Mouse (Mus musculus): ENCODE data around the gene Lep. TPM values are rescaled to one million over a fixed set of nuclear protein-coding genes. Genes with fewer than 3 reads are reported as not detected.
A peak's percentile ranks its signal among the peaks of the same experiment; 100 is the strongest.

Gene Lep
- polyA plus RNA-seq, 1 experiment: not detected

- no peak for TF ChIP-seq POLR2A (IDR thresholded peaks at IDR 0.05; ENCODE audit: borderline replicate concordance, control insufficient read depth, low read depth, low read length)
- peak; percentile 25; the same call in 1 of the 2 replicates for TF ChIP-seq CTCF (IDR thresholded peaks at IDR 0.05; ENCODE audit: control insufficient read depth, insufficient read depth, low read length)
- WGBS: 28% methylated on average over 18 of the region's 18 CpGs
Measured at GRCm38 (mm10) chr6:29023206-29023967, 36.6 kb upstream of the Lep start.

GRCm38 (mm10) chr6:29024000-29024417 is 36.0 kb upstream of the Lep start:
- H3K4me1 ChIP-seq (ENCODE audit: control insufficient read depth, insufficient read depth, low read length): no peaks in the 10 kb centered on the region
- WGBS: 2% methylated on average over 16 of the region's 16 CpGs
- no peak overlapping the region for H3K4me3 ChIP-seq (replicated peaks; ENCODE audit: control insufficient read depth, low read depth, low read length)
- no peak overlapping the region for H3K27ac ChIP-seq (ENCODE audit: control insufficient read depth, insufficient read depth, low read depth, low read length, poor library complexity)
- TF ChIP-seq POLR2A (IDR thresholded peaks at IDR 0.05; ENCODE audit: borderline replicate concordance, control insufficient read depth, low read depth, low read length) (0 out of 2 replicates have a peak, but pooled peaks have one; percentile 9), CTCF (IDR thresholded peaks at IDR 0.05; ENCODE audit: control insufficient read depth, insufficient read depth, low read length) (peak; percentile 93)

More at GRCm38 (mm10) chr6:29023206-29023967, 36.6 kb upstream of the Lep start:
- Histone ChIP-seq H3K4me1 (ENCODE audit: control insufficient read depth, insufficient read depth, low read length) (no peaks in the 10 kb centered on the region), H3K4me3 (replicated peaks; ENCODE audit: control insufficient read depth, low read depth, low read length) (no peak overlapping the region), H3K27ac (ENCODE audit: control insufficient read depth, insufficient read depth, low read depth, low read length, poor library complexity) (no peak overlapping the region)

- TF ChIP-seq CTCF (IDR thresholded peaks at IDR 0.05; ENCODE audit: control insufficient read depth, insufficient read depth, low read length): no peak
- 39% methylated on average over 12 of the region's 12 CpGs for WGBS
- no peaks in the 10 kb centered on the region for H3K4me1 ChIP-seq (ENCODE audit: control insufficient read depth, insufficient read depth, low read length)
Measured at GRCm38 (mm10) chr6:29025796-29026482, 34.1 kb upstream of the Lep start.

GRCm38 (mm10) chr6:29026766-29027165 is 33.3 kb upstream of the Lep start:
- no peak overlapping the region for H3K4me3 ChIP-seq (replicated peaks; ENCODE audit: control insufficient read depth, low read depth, low read length)
- TF ChIP-seq CTCF (IDR thresholded peaks at IDR 0.05; ENCODE audit: control insufficient read depth, insufficient read depth, low read length) (no peak), POLR2A (IDR thresholded peaks at IDR 0.05; ENCODE audit: borderline replicate concordance, control insufficient read depth, low read depth, low read length) (no peak)
- H3K27ac ChIP-seq (ENCODE audit: control insufficient read depth, insufficient read depth, low read depth, low read length, poor library complexity): no peak overlapping the region
- H3K4me1 ChIP-seq (ENCODE audit: control insufficient read depth, insufficient read depth, low read length): no peaks in the 10 kb centered on the region
- WGBS: 40% methylated on average over 6 of the region's 6 CpGs

More at GRCm38 (mm10) chr6:29025796-29026482, 34.1 kb upstream of the Lep start:
- H3K27ac ChIP-seq (ENCODE audit: control insufficient read depth, insufficient read depth, low read depth, low read length, poor library complexity): no peak overlapping the region
- no peak overlapping the region for H3K4me3 ChIP-seq (replicated peaks; ENCODE audit: control insufficient read depth, low read depth, low read length)

- 68% methylated on average over 5 of the region's 5 CpGs for WGBS
- Histone ChIP-seq H3K4me3 (replicated peaks; ENCODE audit: control insufficient read depth, low read depth, low read length) (no peak overlapping the region), H3K27ac (ENCODE audit: control insufficient read depth, insufficient read depth, low read depth, low read length, poor library complexity) (no peak overlapping the region), H3K4me1 (ENCODE audit: control insufficient read depth, insufficient read depth, low read length) (no peaks in the 10 kb centered on the region)
- TF ChIP-seq POLR2A (IDR thresholded peaks at IDR 0.05; ENCODE audit: borderline replicate concordance, control insufficient read depth, low read depth, low read length) (no peak), CTCF (IDR thresholded peaks at IDR 0.05; ENCODE audit: control insufficient read depth, insufficient read depth, low read length) (no peak)
Measured at GRCm38 (mm10) chr6:29028129-29028528, 31.9 kb upstream of the Lep start.

- Histone ChIP-seq H3K4me3 (replicated peaks; ENCODE audit: control insufficient read depth, low read depth, low read length) (no peak overlapping the region), H3K27ac (ENCODE audit: control insufficient read depth, insufficient read depth, low read depth, low read length, poor library complexity) (no peak overlapping the region), H3K4me1 (ENCODE audit: control insufficient read depth, insufficient read depth, low read length) (no peaks in the 10 kb centered on the region)
- 56% methylated on average over 6 of the region's 6 CpGs for WGBS
- TF ChIP-seq POLR2A (IDR thresholded peaks at IDR 0.05; ENCODE audit: borderline replicate concordance, control insufficient read depth, low read depth, low read length) (no peak), CTCF (IDR thresholded peaks at IDR 0.05; ENCODE audit: control insufficient read depth, insufficient read depth, low read length) (no peak)
Measured at GRCm38 (mm10) chr6:29029521-29029920, 30.5 kb upstream of the Lep start.

- H3K4me3 ChIP-seq (replicated peaks; ENCODE audit: control insufficient read depth, low read depth, low read length): no peak overlapping the region
- no peak overlapping the region for H3K27ac ChIP-seq (ENCODE audit: control insufficient read depth, insufficient read depth, low read depth, low read length, poor library complexity)
- TF ChIP-seq CTCF (IDR thresholded peaks at IDR 0.05; ENCODE audit: control insufficient read depth, insufficient read depth, low read length) (no peak), POLR2A (IDR thresholded peaks at IDR 0.05; ENCODE audit: borderline replicate concordance, control insufficient read depth, low read depth, low read length) (no peak)
- 78% methylated on average over 6 of the region's 6 CpGs for WGBS
- no peaks in the 10 kb centered on the region for H3K4me1 ChIP-seq (ENCODE audit: control insufficient read depth, insufficient read depth, low read length)
Measured at GRCm38 (mm10) chr6:29031216-29031615, 28.8 kb upstream of the Lep start.

- no peak for TF ChIP-seq CTCF (IDR thresholded peaks at IDR 0.05; ENCODE audit: control insufficient read depth, insufficient read depth, low read length)
- TF ChIP-seq POLR2A (IDR thresholded peaks at IDR 0.05; ENCODE audit: borderline replicate concordance, control insufficient read depth, low read depth, low read length): no peak
- H3K4me1 ChIP-seq (ENCODE audit: control insufficient read depth, insufficient read depth, low read length): no peaks in the 10 kb centered on the region
- H3K27ac ChIP-seq (ENCODE audit: control insufficient read depth, insufficient read depth, low read depth, low read length, poor library complexity): peak overlapping the region; percentile 67
- WGBS: 61% methylated on average over 13 of the region's 13 CpGs
- no peak overlapping the region for H3K4me3 ChIP-seq (replicated peaks; ENCODE audit: control insufficient read depth, low read depth, low read length)
Measured at GRCm38 (mm10) chr6:29031704-29032310, 28.2 kb upstream of the Lep start.

Data from bone marrow, adult 2 months (tissue).